Mouse (Mus musculus): ENCODE measurements at regions not wholly inside any gene's neighbourhood (a gene's known extent, or its start where the extent isn't known, plus 50 kb on each side); places are given as distances from the start of the nearest gene placed in this dataset.

GRCm38 (mm10) chr1:137690860-137691595 lies 484.5 kb downstream of the Ptprc start:
- no peak for TF ChIP-seq CTCF (conservative IDR thresholded peaks at IDR 0.05 in 1 of 2, IDR thresholded peaks at IDR 0.05 in 1 of 2; ENCODE audit: low read depth in 2 of 2, low read length in 2 of 2)
- no peak for TF ChIP-seq RCOR1 (conservative IDR thresholded peaks at IDR 0.05; ENCODE audit: low read depth, low read length)
- no peak for TF ChIP-seq MEF2A (IDR thresholded peaks at IDR 0.05; ENCODE audit: borderline replicate concordance, low read depth, low read length)
- TF ChIP-seq MXI1 (IDR thresholded peaks at IDR 0.05; ENCODE audit: low read depth, low read length) = no peak
- TF ChIP-seq POLR2AphosphoS2 (IDR thresholded peaks at IDR 0.05; ENCODE audit: low read depth, low read length) = no peak
- no peak for TF ChIP-seq ZKSCAN1 (IDR thresholded peaks at IDR 0.05; ENCODE audit: borderline replicate concordance, low read depth, low read length)
- TF ChIP-seq EP300 (IDR thresholded peaks at IDR 0.05; ENCODE audit: low read length) = no peak
- TF ChIP-seq TBP (conservative IDR thresholded peaks at IDR 0.05; ENCODE audit: low read depth, low read length) = no peak
- no peak for TF ChIP-seq NELFE (IDR thresholded peaks at IDR 0.05; ENCODE audit: low read depth, low read length)
- TF ChIP-seq CHD1 (IDR thresholded peaks at IDR 0.05; ENCODE audit: low read depth, low read length) = no peak
- no peak for TF ChIP-seq POLR2A (IDR thresholded peaks at IDR 0.05; ENCODE audit: low read depth, low read length)
- TF ChIP-seq E2F4 (IDR thresholded peaks at IDR 0.05; ENCODE audit: insufficient replicate concordance, low read depth, low read length) = no peak
